Mouse (Mus musculus) skeletal muscle tissue, postnatal 0 days (tissue): ENCODE results near the gene 1810037I17Rik. TPM values are rescaled to one million over a fixed set of nuclear protein-coding genes. Genes with fewer than 3 reads are reported as not detected.

Experiments
- polyA plus RNA-seq: library from polyadenylated mRNA; unstranded; fragments of >200 nt; fragmentation: Nextera tagmentation; extraction: Ambion mirVana; gene quantifications from 2 replicates; pipeline ENCODE4 v1.2.1, GENCODE M21; 2015

The 1810037I17Rik gene
- 67.4 and 72.7 TPM in 2 replicates for polyA plus RNA-seq

GRCm38 (mm10) chr3:122924009-122924914 is at the start of gene 1810037I17Rik:
Gene 1810037I17Rik, plus strand, starts transcription at chr3:122924203.

GRCm38 (mm10) chr3:122894772-122895171 is 29.2 kb upstream of the 1810037I17Rik start, which contains the start of gene Fabp2:
Gene Fabp2, plus strand, starts transcription at chr3:122895072.

GRCm38 (mm10) chr3:122919260-122919659 is 4.7 kb upstream of the 1810037I17Rik start, which contains the start of gene Gm10959:
Gene Gm10959, minus strand, starts transcription at chr3:122919360.

Other genes starting within 250 kb of the 1810037I17Rik start
- 1.6 and 2.1 TPM in 2 replicates for gene Pde5a, start 195.3 kb upstream of the 1810037I17Rik start, polyA plus RNA-seq
- 0.26 TPM in 1 of 2 replicates, not detected in the other for gene Fabp2, start 29.1 kb upstream of the 1810037I17Rik start, polyA plus RNA-seq
- gene Gm10959, start 4.8 kb upstream of the 1810037I17Rik start, polyA plus RNA-seq, result not detected in 2 replicates
- gene Usp53, start 60.3 kb downstream of the 1810037I17Rik start, polyA plus RNA-seq, result 4.3 and 6.2 TPM in 2 replicates
- 759 and 808 TPM in 2 replicates for gene Myoz2, start 110.8 kb downstream of the 1810037I17Rik start, polyA plus RNA-seq